Mouse (Mus musculus) spleen, postnatal 36 days (tissue): ENCODE results near the gene Sppl3.
A peak's percentile ranks its signal among the peaks of the same experiment; 100 is the strongest.

ENCODE experiments used
- DNase-seq, 2 experiments: peaks; one replicate each; pipeline ENCODE4 v3.0.0; 2022; ENCODE audit warnings: low spot score in 2 of 2, mixed read lengths in 1 of 2

Sppl3 gene

GRCm38 (mm10) chr5:115125211-115125871 lies 114.4 kb downstream of the Sppl3 start:
- DNase-seq = peak; percentile 79 to 83

GRCm38 (mm10) chr5:115126578-115127312 lies 115.8 kb downstream of the Sppl3 start:
- no peak for DNase-seq

- DNase-seq = no peak
Measured at GRCm38 (mm10) chr5:115127421-115128179, 116.7 kb downstream of the Sppl3 start.

- no peak for DNase-seq
Measured at GRCm38 (mm10) chr5:115129328-115129727, 118.4 kb downstream of the Sppl3 start.

GRCm38 (mm10) chr5:115132465-115132864 lies 121.5 kb downstream of the Sppl3 start:
- peak; percentile 22 to 26 for DNase-seq

- peak; percentile 60 to 62 for DNase-seq
Measured at GRCm38 (mm10) chr5:115133358-115134066, 122.6 kb downstream of the Sppl3 start.

- DNase-seq = peak; percentile 87 to 89
Measured at GRCm38 (mm10) chr5:115134234-115135165, 123.6 kb downstream of the Sppl3 start, which contains the start of gene Unc119b. Gene Unc119b, minus strand, starts transcription at chr5:115134975.

- DNase-seq = no peak
Measured at GRCm38 (mm10) chr5:115139124-115139523, 128.2 kb downstream of the Sppl3 start.

GRCm38 (mm10) chr5:115140726-115141125 lies 129.8 kb downstream of the Sppl3 start:
- no peak for DNase-seq

- no peak for DNase-seq
Measured at GRCm38 (mm10) chr5:115142166-115142697, 131.3 kb downstream of the Sppl3 start.

- no peak for DNase-seq
Measured at GRCm38 (mm10) chr5:115143552-115143951, 132.6 kb downstream of the Sppl3 start.

GRCm38 (mm10) chr5:115144471-115144870 lies 133.5 kb downstream of the Sppl3 start:
- DNase-seq = no peak

GRCm38 (mm10) chr5:115145253-115145968 lies 134.5 kb downstream of the Sppl3 start:
- no peak for DNase-seq

GRCm38 (mm10) chr5:115145976-115146746 lies 135.2 kb downstream of the Sppl3 start:
- DNase-seq = no peak

GRCm38 (mm10) chr5:115146747-115147130 lies 135.8 kb downstream of the Sppl3 start:
- DNase-seq = no peak

GRCm38 (mm10) chr5:115147388-115147787 lies 136.5 kb downstream of the Sppl3 start:
- no peak for DNase-seq

- DNase-seq = no peak
Measured at GRCm38 (mm10) chr5:115148378-115148777, 137.4 kb downstream of the Sppl3 start.
